Mouse (Mus musculus) lung, postnatal 0 days (tissue): ENCODE data around the gene Acer1.

ENCODE experiments used
- CTCF ChIP-seq: IDR thresholded peaks from 2 replicates; pipeline ENCODE4 v1.5.1; 2016; ENCODE audit warnings: antibody characterized with exemption, mild to moderate bottlenecking
- EP300 ChIP-seq: IDR thresholded peaks from 2 replicates; pipeline ENCODE4 v1.6.1; 2016; ENCODE audit warnings: antibody characterized with exemption, mild to moderate bottlenecking, control low read depth

DNA sequence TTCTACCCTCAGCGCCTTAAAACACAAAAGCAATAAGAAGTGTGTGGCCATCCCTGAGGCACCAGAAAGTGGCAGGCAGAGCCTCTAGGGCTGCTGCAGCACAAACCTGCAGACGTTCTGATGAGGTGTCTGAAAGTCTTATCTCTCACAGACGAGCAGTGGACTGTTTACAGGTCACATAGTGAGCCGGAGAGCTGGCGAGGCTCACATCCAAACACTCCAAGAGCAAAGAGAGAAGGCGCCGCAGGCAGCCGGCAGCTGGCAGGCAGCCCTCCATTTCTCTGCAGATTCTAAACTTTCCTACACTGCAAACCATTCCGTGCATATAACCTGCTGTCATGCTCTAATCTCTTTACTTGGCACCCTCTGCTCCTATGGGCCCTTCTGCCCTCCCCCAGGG lies 74.0 kb downstream of the Acer1 start:
- TF ChIP-seq CTCF (no peak), EP300 (no peak)
